Mouse (Mus musculus): ENCODE measurements around the gene Tmem151a. TPM values are rescaled to one million over a fixed set of nuclear protein-coding genes. Genes with fewer than 3 reads are reported as not detected.

The Tmem151a gene
- polyA plus RNA-seq, 1 experiment, result 0.32 TPM

GRCm38 (mm10) chr19:5069978-5070377 is 15.4 kb downstream of the Tmem151a start:
- peaks cover 60% of the 10 kb centered on the region for H3K4me1 ChIP-seq
- no peaks in the 10 kb centered on the region for H3K36me3 ChIP-seq (replicated peaks; ENCODE audit: low read length)
- no peaks in the 10 kb centered on the region for H3K9me3 ChIP-seq
- no peak overlapping the region for H3K4me3 ChIP-seq (replicated peaks)
- H3K27me3 ChIP-seq (replicated peaks), result peaks cover 71% of the 10 kb centered on the region
- TF ChIP-seq FLI1 (IDR thresholded peaks at IDR 0.05; ENCODE audit: low read length) (no peak), GATA1 (IDR thresholded peaks at IDR 0.05; ENCODE audit: borderline replicate concordance, low read length) (no peak)

GRCm38 (mm10) chr19:5069486-5069885 is 15.8 kb downstream of the Tmem151a start:
- Histone ChIP-seq H3K36me3 (replicated peaks; ENCODE audit: low read length) (no peaks in the 10 kb centered on the region), H3K27me3 (replicated peaks) (peaks cover 72% of the 10 kb centered on the region), H3K4me3 (replicated peaks) (no peak overlapping the region), H3K9me3 (no peaks in the 10 kb centered on the region), H3K4me1 (peaks cover 59% of the 10 kb centered on the region)
- no peak for TF ChIP-seq FLI1 (IDR thresholded peaks at IDR 0.05; ENCODE audit: low read length)
- no peak for TF ChIP-seq GATA1 (IDR thresholded peaks at IDR 0.05; ENCODE audit: borderline replicate concordance, low read length)

GRCm38 (mm10) chr19:5068570-5069234 is 16.6 kb downstream of the Tmem151a start:
- peaks cover 68% of the 10 kb centered on the region for H3K27me3 ChIP-seq (replicated peaks)
- no peaks in the 10 kb centered on the region for H3K36me3 ChIP-seq (replicated peaks; ENCODE audit: low read length)
- no peaks in the 10 kb centered on the region for H3K9me3 ChIP-seq
- peaks cover 58% of the 10 kb centered on the region for H3K4me1 ChIP-seq
- TF ChIP-seq GATA1 (IDR thresholded peaks at IDR 0.05; ENCODE audit: borderline replicate concordance, low read length) (no peak), FLI1 (IDR thresholded peaks at IDR 0.05; ENCODE audit: low read length) (no peak)
- peak overlapping the region; percentile 86 for H3K4me3 ChIP-seq (replicated peaks)

- Histone ChIP-seq H3K9me3 (no peaks in the 10 kb centered on the region), H3K4me3 (replicated peaks) (peak within 1 kb of the TSS; percentile 86), H3K27me3 (replicated peaks) (peaks cover 67% of the 10 kb centered on the region), H3K4me1 (peaks cover 54% of the 10 kb centered on the region), H3K36me3 (replicated peaks; ENCODE audit: low read length) (no peaks in the 10 kb centered on the region)
- TF ChIP-seq GATA1 (IDR thresholded peaks at IDR 0.05; ENCODE audit: borderline replicate concordance, low read length), result no peak
- TF ChIP-seq FLI1 (IDR thresholded peaks at IDR 0.05; ENCODE audit: low read length), result no peak
Measured at GRCm38 (mm10) chr19:5067867-5068569, 17.3 kb downstream of the Tmem151a start, which contains the start of gene Cd248. Gene Cd248, plus strand, starts transcription at chr19:5068078.

- Histone ChIP-seq H3K4me1 (peaks cover 46% of the 10 kb centered on the region), H3K4me3 (replicated peaks) (peak overlapping the region; percentile 86), H3K9me3 (no peaks in the 10 kb centered on the region), H3K27me3 (replicated peaks) (peaks cover 71% of the 10 kb centered on the region), H3K36me3 (replicated peaks; ENCODE audit: low read length) (no peaks in the 10 kb centered on the region)
- TF ChIP-seq FLI1 (IDR thresholded peaks at IDR 0.05; ENCODE audit: low read length), result no peak
- no peak for TF ChIP-seq GATA1 (IDR thresholded peaks at IDR 0.05; ENCODE audit: borderline replicate concordance, low read length)
Measured at GRCm38 (mm10) chr19:5067040-5067799, 18.1 kb downstream of the Tmem151a start.

- Histone ChIP-seq H3K4me1 (peaks cover 48% of the 10 kb centered on the region), H3K27me3 (replicated peaks) (peaks cover 58% of the 10 kb centered on the region), H3K4me3 (replicated peaks) (no peak overlapping the region), H3K36me3 (replicated peaks; ENCODE audit: low read length) (no peaks in the 10 kb centered on the region), H3K9me3 (no peaks in the 10 kb centered on the region)
- TF ChIP-seq GATA1 (IDR thresholded peaks at IDR 0.05; ENCODE audit: borderline replicate concordance, low read length), result no peak
- TF ChIP-seq FLI1 (IDR thresholded peaks at IDR 0.05; ENCODE audit: low read length), result no peak
Measured at GRCm38 (mm10) chr19:5065104-5065503, 20.2 kb downstream of the Tmem151a start.

GRCm38 (mm10) chr19:5062446-5062845 is 22.9 kb downstream of the Tmem151a start:
- H3K27me3 ChIP-seq (replicated peaks), result peaks cover 31% of the 10 kb centered on the region
- no peaks in the 10 kb centered on the region for H3K36me3 ChIP-seq (replicated peaks; ENCODE audit: low read length)
- H3K4me3 ChIP-seq (replicated peaks), result no peak overlapping the region
- H3K9me3 ChIP-seq, result no peaks in the 10 kb centered on the region
- no peak for TF ChIP-seq GATA1 (IDR thresholded peaks at IDR 0.05; ENCODE audit: borderline replicate concordance, low read length)
- TF ChIP-seq FLI1 (IDR thresholded peaks at IDR 0.05; ENCODE audit: low read length), result no peak
- peaks cover 59% of the 10 kb centered on the region for H3K4me1 ChIP-seq

- H3K9me3 ChIP-seq, result no peaks in the 10 kb centered on the region
- no peak overlapping the region for H3K4me3 ChIP-seq (replicated peaks)
- H3K27me3 ChIP-seq (replicated peaks), result peaks cover 27% of the 10 kb centered on the region
- TF ChIP-seq GATA1 (IDR thresholded peaks at IDR 0.05; ENCODE audit: borderline replicate concordance, low read length) (no peak), FLI1 (IDR thresholded peaks at IDR 0.05; ENCODE audit: low read length) (no peak)
- no peaks in the 10 kb centered on the region for H3K36me3 ChIP-seq (replicated peaks; ENCODE audit: low read length)
- peaks cover 59% of the 10 kb centered on the region for H3K4me1 ChIP-seq
Measured at GRCm38 (mm10) chr19:5062041-5062440, 23.3 kb downstream of the Tmem151a start.

- Histone ChIP-seq H3K9me3 (no peaks in the 10 kb centered on the region), H3K4me3 (replicated peaks) (no peak overlapping the region), H3K36me3 (replicated peaks; ENCODE audit: low read length) (no peaks in the 10 kb centered on the region), H3K27me3 (replicated peaks) (peaks cover 25% of the 10 kb centered on the region), H3K4me1 (peaks cover 64% of the 10 kb centered on the region)
- TF ChIP-seq FLI1 (IDR thresholded peaks at IDR 0.05; ENCODE audit: low read length) (no peak), GATA1 (IDR thresholded peaks at IDR 0.05; ENCODE audit: borderline replicate concordance, low read length) (no peak)
Measured at GRCm38 (mm10) chr19:5060365-5061330, 24.7 kb downstream of the Tmem151a start.
